In the genomic region with DNA sequence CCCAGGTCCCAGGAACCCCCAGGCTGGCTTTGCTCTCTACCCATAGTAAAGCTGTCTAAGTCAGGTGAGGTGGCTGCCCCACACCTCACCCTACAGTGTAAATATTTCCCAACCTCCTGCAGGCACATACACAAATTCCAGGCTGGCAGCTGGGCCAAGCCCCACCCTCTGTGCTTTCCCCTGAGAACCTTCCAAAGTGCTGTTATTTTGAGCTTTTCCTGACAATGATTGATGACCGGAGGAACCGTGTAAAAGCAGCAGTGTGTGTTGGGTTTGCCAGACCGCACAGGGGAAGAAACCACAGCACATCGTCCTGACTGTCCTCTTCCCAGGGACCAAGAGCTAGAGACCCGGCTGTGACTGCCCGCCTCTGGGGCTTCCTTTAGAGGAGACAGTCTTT, we compare ENCODE assay signal across 8 mouse cellular contexts. TPM values are rescaled to one million over a fixed set of nuclear protein-coding genes. Genes with fewer than 3 reads are reported as not detected.
A peak's percentile ranks its signal among the peaks of the same experiment; 100 is the strongest.
DNase-seq lines count a peak whose midpoint lies in the region; ATAC-seq and TF ChIP-seq lines count a peak whose summit lies in the region.

Depp1 (plus strand) TSS at position 204 of the 400 bp plus-strand sequence.

- TF ChIP-seq POLR2A in cerebellum, adult 2 months (IDR thresholded peaks at IDR 0.05; ENCODE audit: borderline replicate concordance, insufficient read depth, low read length) = no peak

- DNase-seq in midbrain, postnatal 0 days (ENCODE audit: low spot score) = no peak
- peak; percentile 73 for DNase-seq in lung, postnatal 14 days
- DNase-seq in right cerebral cortex, postnatal 10 days (ENCODE audit: low spot score in 2 of 2) = no peak
- no peak for DNase-seq in cerebellum, postnatal 25 days
- no peak for DNase-seq in cerebellum, adult 2 months

- no peak within 1 kb of the TSS for H3K4me2 ChIP-seq in midbrain, embryonic 15.5 days
- H3K4me2 ChIP-seq in midbrain, postnatal 0 days (ENCODE audit: low read depth, low read length, poor library complexity, severe bottlenecking) = no peak within 1 kb of the TSS
- H3K4me2 ChIP-seq in heart, embryonic 13.5 days = peak within 1 kb of the TSS; percentile 62
- H3K4me2 ChIP-seq in kidney, embryonic 16.5 days (replicated peaks; ENCODE audit: low read depth, low read length) = peak within 1 kb of the TSS; percentile 31

- no peak within 1 kb of the TSS for H3K27ac ChIP-seq in midbrain, embryonic 15.5 days
- H3K27ac ChIP-seq in midbrain, postnatal 0 days (ENCODE audit: low read depth, low read length) = no peak within 1 kb of the TSS
- peak within 1 kb of the TSS; percentile 83 for H3K27ac ChIP-seq in heart, embryonic 13.5 days (replicated peaks)
- H3K27ac ChIP-seq in kidney, embryonic 16.5 days (ENCODE audit: low read length) = 0 out of 2 replicates have a peak within 1 kb of the TSS, but pooled peaks have one; percentile 31
- no peak within 1 kb of the TSS for H3K27ac ChIP-seq in cerebellum, adult 2 months (ENCODE audit: insufficient read depth, low read length)

- no peak for ATAC-seq in midbrain, embryonic 15.5 days (replicated peaks)
- ATAC-seq in midbrain, postnatal 0 days (ENCODE audit: low FRiP score) = no peak
- no peak for ATAC-seq in heart, embryonic 13.5 days (ENCODE audit: extremely low read depth, insufficient number of reproducible peaks, low FRiP score, low TSS enrichment)
- ATAC-seq in kidney, embryonic 16.5 days (ENCODE audit: low FRiP score, low TSS enrichment) = peak; percentile 75

- H3K4me3 ChIP-seq in midbrain, embryonic 15.5 days = no peak within 1 kb of the TSS
- H3K4me3 ChIP-seq in midbrain, postnatal 0 days (ENCODE audit: low read depth, low read length) = no peak within 1 kb of the TSS
- H3K4me3 ChIP-seq in heart, embryonic 13.5 days = peak within 1 kb of the TSS; percentile 43
- peak within 1 kb of the TSS; percentile 31 for H3K4me3 ChIP-seq in kidney, embryonic 16.5 days (ENCODE audit: low read length)
- H3K4me3 ChIP-seq in cerebellum, adult 2 months (replicated peaks; ENCODE audit: insufficient read depth, low read depth, low read length) = no peak within 1 kb of the TSS

- H3K27me3 ChIP-seq in midbrain, embryonic 15.5 days (replicated peaks) = no peaks in the 10 kb centered on the region
- H3K27me3 ChIP-seq in midbrain, postnatal 0 days (ENCODE audit: insufficient read depth, low read length) = no peaks in the 10 kb centered on the region
- no peaks in the 10 kb centered on the region for H3K27me3 ChIP-seq in heart, embryonic 13.5 days (replicated peaks)
- no peaks in the 10 kb centered on the region for H3K27me3 ChIP-seq in kidney, embryonic 16.5 days (ENCODE audit: insufficient read depth, low read length)
- no peaks in the 10 kb centered on the region for H3K27me3 ChIP-seq in cerebellum, adult 2 months (ENCODE audit: control insufficient read depth, insufficient read depth, low read length)

- H3K9me3 ChIP-seq in midbrain, embryonic 15.5 days = no peaks in the 10 kb centered on the region
- no peaks in the 10 kb centered on the region for H3K9me3 ChIP-seq in midbrain, postnatal 0 days (ENCODE audit: low read length)
- H3K9me3 ChIP-seq in heart, embryonic 13.5 days = no peaks in the 10 kb centered on the region
- no peaks in the 10 kb centered on the region for H3K9me3 ChIP-seq in kidney, embryonic 16.5 days (ENCODE audit: low read length)

- WGBS in midbrain, embryonic 15.5 days = 82% methylated on average over 6 of the region's 6 CpGs
- WGBS in midbrain, postnatal 0 days = 72% methylated on average over 6 of the region's 6 CpGs
- WGBS in heart, embryonic 13.5 days = 15% methylated on average over 6 of the region's 6 CpGs
- WGBS in kidney, embryonic 16.5 days = 14% methylated on average over 6 of the region's 6 CpGs
- 66% methylated on average over 6 of the region's 6 CpGs for WGBS in cerebellum, adult 2 months

- no peak within 1 kb of the TSS for H3K9ac ChIP-seq in midbrain, embryonic 15.5 days
- no peak within 1 kb of the TSS for H3K9ac ChIP-seq in midbrain, postnatal 0 days (replicated peaks; ENCODE audit: low read length, poor library complexity, severe bottlenecking)
- H3K9ac ChIP-seq in heart, embryonic 13.5 days = peak within 1 kb of the TSS; percentile 77
- H3K9ac ChIP-seq in kidney, embryonic 16.5 days (replicated peaks; ENCODE audit: low read length) = peak within 1 kb of the TSS; percentile 39

- no peaks in the 10 kb centered on the region for H3K4me1 ChIP-seq in midbrain, embryonic 15.5 days
- H3K4me1 ChIP-seq in midbrain, postnatal 0 days (ENCODE audit: insufficient read depth, low read length) = no peaks in the 10 kb centered on the region
- H3K4me1 ChIP-seq in heart, embryonic 13.5 days = peaks cover 46% of the 10 kb centered on the region
- H3K4me1 ChIP-seq in kidney, embryonic 16.5 days (ENCODE audit: insufficient read depth, low read length) = peaks cover 4% of the 10 kb centered on the region; the same call in 1 of the 2 replicates
- H3K4me1 ChIP-seq in cerebellum, adult 2 months (ENCODE audit: control insufficient read depth, insufficient read depth, low read length) = peaks cover 12% of the 10 kb centered on the region

- TF ChIP-seq CTCF in midbrain, postnatal 0 days (IDR thresholded peaks at IDR 0.05) = no peak
- TF ChIP-seq CTCF in cerebellum, adult 2 months (IDR thresholded peaks at IDR 0.05; ENCODE audit: borderline replicate concordance, insufficient read depth, low read depth, low read length) = no peak

- H3K36me3 ChIP-seq in midbrain, embryonic 15.5 days (replicated peaks) = no peaks in the 10 kb centered on the region
- H3K36me3 ChIP-seq in midbrain, postnatal 0 days (ENCODE audit: insufficient read depth, low read length) = no peaks in the 10 kb centered on the region
- H3K36me3 ChIP-seq in heart, embryonic 13.5 days = no peaks in the 10 kb centered on the region
- H3K36me3 ChIP-seq in kidney, embryonic 16.5 days (ENCODE audit: insufficient read depth, low read length) = no peaks in the 10 kb centered on the region

RNA-seq across cellular contexts. Expression of gene Depp1, which starts in this region (rescaled TPM):
- 8.7 and 10.0 TPM in 2 replicates for polyA plus RNA-seq in midbrain, embryonic 15.5 days (2015; fragmentation: Nextera tagmentation; extraction: Ambion mirVana)
- 1.4 and 5.0 TPM in 2 replicates for total RNA-seq in midbrain, postnatal 0 days (2014; rRNA removed)
- 3.1 TPM in 2 replicates for polyA plus RNA-seq in midbrain, postnatal 0 days (2015; fragmentation: Nextera tagmentation; extraction: Ambion mirVana)
- polyA plus RNA-seq in heart, embryonic 13.5 days (2015; fragmentation: Nextera tagmentation; extraction: Ambion mirVana) = 16.1 and 17.5 TPM in 2 replicates
- 33.1 and 38.5 TPM in 2 replicates for polyA plus RNA-seq in kidney, embryonic 16.5 days (2015; fragmentation: Nextera tagmentation; extraction: Ambion mirVana)
- polyA plus RNA-seq in cerebellum, adult 2 months (2012; rRNA removed) = 0.84 and 1.00 TPM in 2 replicates

Comparison
In these comparisons a context has a peak if more than half of its experiments do, and no peak if none do; other contexts are left out.
1. H3K27ac ChIP-seq: peak in heart, embryonic 13.5 days (single experiment) and kidney, embryonic 16.5 days (single experiment); none in midbrain, embryonic 15.5 days (single experiment), midbrain, postnatal 0 days (single experiment) and cerebellum, adult 2 months (single experiment).
2. H3K4me2 ChIP-seq: peak in heart, embryonic 13.5 days (single experiment) and kidney, embryonic 16.5 days (single experiment); none in midbrain, embryonic 15.5 days (single experiment) and midbrain, postnatal 0 days (single experiment).
3. H3K4me3 ChIP-seq: peak in heart, embryonic 13.5 days (single experiment) and kidney, embryonic 16.5 days (single experiment); none in midbrain, embryonic 15.5 days (single experiment), midbrain, postnatal 0 days (single experiment) and cerebellum, adult 2 months (single experiment).
4. H3K9ac ChIP-seq: peak in heart, embryonic 13.5 days (single experiment) and kidney, embryonic 16.5 days (single experiment); none in midbrain, embryonic 15.5 days (single experiment) and midbrain, postnatal 0 days (single experiment).